Mouse (Mus musculus): ENCODE results near the gene Acoxl.
"Not testable (repeated sequence)": the region's sequence is repeated elsewhere in the genome, so short reads cannot be mapped to it uniquely, and the experiment has no call there.

Acoxl gene

DNA sequence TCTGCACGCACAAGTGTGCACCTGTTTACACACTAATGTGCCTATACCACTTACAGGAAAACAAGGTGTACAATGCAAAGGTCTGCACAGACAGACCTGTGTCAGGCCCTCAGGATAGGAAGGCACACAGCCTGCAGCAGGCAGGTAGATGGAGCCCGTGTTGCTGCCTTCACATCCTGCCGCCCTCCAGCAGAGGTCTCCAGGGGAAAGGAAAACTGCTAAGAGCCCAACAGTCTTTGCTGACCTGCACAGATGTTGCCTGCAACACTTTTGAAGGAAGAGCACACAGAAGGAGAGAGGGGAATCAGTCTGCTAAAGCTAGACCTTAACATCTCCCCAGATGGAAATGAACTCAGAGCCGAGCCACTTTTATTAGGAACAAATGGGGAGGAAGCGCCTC lies 240.2 kb downstream of the Acoxl start:
- peak; percentile 34 for DNase-seq (ENCODE audit: low read depth, low spot score)

DNA sequence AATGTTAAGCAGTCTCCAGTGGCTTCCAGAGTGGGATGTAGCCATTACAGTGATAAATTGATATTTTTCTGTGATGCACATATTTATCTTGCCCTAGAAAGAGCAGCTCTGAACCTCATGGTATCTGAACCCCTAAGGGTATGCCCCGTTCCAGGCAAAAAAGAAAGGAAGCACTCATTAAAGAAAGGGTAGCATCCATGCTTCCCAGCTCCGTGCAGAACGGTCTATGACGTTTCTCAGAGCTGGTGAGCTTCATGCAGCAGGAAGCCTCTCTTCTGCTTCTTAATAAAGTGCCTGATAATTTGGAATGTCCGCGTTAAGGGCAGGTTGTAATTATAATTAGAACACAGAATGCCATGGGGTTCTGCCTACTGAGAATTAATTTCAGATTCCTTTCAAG lies 240.6 kb downstream of the Acoxl start:
- DNase-seq (ENCODE audit: low read depth, low spot score), result no peak

DNA sequence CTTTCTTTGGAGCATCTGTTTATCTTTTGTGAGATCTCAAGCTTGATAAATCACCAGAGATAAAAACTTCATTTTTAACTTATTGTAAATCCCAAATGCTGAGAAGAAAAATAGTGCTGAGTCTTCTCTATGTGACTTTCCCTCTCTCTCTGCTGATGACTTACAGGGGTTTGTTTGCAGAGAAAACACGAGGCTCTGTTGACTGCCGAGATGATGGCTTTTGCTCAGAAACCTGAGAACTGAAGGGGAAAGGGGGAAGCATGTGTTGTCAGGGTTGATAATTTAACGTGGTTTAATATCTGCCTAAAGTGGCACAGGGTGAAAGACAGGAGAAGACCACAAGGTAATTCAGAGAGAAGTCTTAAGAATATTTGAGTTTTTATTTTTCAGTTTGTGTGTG lies 245.2 kb downstream of the Acoxl start:
- DNase-seq (ENCODE audit: low read depth, low spot score), result no peak

DNA sequence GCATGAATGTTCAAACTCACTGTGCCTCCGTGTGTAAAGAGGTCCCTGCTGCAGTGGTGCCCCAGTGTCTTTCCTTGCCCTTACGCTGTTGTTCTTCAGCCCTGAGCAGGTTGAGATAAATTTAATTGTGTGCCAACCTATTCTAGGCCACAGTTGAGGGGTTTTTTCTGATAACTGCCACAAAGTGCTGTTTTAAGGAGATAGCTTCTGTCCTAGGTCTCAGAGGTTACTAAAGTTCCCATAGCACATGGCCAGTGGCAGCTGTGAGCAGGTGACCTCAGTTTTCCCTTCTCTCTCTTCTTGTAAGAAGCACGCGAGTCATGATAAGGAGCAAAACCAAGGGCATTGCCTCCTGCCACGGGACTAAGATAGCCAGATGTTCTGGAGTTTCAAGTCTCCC lies 245.9 kb downstream of the Acoxl start:
- DNase-seq (ENCODE audit: low read depth, low spot score), result no peak

DNA sequence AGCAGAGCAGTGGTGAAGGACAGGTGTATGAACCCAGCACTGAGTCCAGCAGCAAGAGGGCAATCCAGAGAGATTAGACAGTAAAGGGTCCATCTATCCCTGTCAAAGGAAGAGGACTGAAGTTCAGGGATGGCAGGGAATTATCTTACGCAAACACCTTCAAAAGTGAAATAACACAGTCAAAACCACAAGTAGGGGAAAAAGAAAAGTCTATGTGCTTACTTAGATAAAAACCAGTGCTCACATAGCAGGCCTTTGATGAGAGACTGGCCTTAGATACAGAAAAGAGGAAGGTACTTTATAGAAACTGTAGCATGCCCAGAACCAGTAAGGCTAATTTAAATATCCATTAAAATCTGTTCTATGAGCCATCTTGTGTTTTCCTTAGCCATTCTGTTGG lies 246.8 kb downstream of the Acoxl start:
- no peak for DNase-seq (ENCODE audit: low read depth, low spot score)

DNA sequence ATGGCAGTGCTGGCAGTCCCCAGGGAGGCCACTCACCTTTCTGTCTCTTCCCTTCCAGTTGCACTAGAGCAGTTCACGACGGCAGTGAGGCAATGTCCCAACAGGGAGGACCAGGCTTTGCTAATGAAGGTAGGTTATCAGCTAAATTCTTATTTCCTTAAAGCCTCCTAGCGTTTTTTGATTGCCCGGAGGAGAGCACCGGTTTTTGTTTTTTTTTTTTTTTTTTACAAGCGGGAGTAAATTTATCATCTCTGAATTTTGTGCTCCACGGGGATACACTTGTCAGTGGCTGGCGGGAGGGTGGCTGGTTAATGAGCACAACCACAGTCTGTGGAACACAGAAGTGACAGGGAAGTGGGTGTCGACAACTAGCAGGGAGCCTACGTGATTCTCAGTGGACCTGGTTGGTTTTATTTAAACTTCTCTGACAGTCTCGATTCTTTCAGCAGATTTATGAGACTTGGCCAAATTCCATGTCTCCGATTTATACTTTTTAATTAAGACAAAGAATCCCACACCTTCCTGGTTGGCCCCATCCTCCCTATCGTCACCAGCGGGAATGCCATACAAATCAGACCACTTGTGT lies 247.7 kb downstream of the Acoxl start:
- DNase-seq (ENCODE audit: low read depth, low spot score), result no peak

DNA sequence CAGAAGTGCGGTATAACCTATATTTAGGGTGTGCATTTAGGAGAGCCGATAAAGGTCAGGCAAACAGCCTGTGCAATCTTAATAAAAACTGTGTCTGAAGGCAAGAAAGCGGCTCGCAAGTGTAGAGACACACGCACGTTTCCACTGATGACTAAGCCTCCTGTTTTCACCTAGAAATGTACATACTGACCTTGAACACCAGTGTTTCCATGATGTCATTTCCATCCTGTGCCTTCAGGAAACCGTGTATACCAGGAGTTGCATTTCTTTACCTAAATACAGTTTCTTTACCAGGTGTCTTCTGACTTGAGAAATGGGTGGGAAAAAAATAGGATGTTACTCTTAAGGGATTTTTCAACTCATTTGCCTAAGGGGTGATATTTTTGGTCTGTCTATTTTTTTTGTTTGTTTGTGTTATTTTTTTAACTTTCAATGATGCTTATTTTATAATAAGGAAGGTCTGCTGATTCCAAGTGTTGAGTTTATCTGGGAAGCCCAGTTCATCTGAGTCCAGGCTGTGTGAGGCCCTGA lies 248.4 kb downstream of the Acoxl start:
- DNase-seq (ENCODE audit: low read depth, low spot score), result no peak

DNA sequence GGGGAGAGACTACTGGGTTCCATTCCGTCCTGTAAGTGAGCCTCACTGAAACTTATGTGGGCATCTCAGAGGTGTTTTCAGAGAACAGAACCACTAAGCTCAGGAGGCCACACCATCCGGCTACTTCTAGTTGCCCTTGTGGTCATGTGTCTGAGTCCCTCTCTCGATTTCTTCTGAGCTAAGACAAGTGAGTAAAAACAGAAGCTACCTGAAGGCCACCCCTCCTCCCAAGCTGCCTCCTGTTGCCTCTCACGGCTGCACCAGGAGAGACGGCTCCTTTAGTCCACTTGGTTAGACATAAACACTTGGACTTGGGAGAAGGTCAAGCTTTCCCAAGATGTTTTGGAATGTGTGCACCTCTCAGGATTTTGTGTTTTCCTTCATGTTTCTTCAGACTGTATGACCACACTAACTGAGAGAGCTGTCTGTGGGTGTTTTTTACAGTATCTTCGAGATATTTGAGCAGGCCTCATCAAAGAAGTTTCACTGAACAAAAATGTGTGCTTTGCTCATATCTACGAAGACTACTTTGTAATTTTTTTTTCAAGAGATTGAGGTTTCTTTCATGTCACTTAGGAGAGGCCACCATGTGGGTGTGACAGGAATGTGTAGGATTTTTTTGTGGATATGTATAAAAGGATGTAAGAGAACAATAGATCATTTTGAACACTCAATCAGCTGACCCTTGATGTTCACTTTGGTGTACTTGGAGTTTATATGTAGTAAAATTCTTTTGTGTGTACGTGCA lies 249.3 kb downstream of the Acoxl start:
- no peak for DNase-seq (ENCODE audit: low read depth, low spot score)

DNA sequence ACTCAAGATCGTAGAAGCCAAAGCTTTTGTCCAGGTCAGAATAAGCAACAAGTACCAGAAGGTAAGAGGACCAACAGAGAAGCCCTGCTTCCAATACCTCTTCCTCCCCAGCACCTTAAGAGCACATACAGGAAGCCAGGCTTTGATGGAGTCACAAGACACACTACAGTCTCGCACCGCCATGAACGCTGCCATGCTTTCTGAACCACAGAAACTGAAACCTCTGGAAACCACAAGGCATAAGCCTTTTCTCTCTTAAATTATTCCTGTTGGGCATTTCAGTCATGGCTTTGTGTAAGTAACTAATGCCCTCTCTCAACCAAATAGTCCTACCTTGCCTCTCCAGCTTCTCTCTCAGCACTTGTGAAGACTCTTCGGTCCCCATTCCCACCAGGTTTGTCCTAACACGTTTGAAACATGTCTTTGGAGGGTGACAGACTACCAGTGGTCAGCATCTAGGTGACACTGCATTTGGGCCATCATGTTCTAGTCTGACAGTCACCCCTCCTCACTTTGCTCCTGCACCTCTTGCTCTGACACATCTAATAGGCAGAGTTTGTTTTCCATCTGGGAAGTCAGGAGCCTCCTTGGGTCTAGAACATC lies 251.7 kb downstream of the Acoxl start:
- DNase-seq (ENCODE audit: low read depth, low spot score), result no peak

DNA sequence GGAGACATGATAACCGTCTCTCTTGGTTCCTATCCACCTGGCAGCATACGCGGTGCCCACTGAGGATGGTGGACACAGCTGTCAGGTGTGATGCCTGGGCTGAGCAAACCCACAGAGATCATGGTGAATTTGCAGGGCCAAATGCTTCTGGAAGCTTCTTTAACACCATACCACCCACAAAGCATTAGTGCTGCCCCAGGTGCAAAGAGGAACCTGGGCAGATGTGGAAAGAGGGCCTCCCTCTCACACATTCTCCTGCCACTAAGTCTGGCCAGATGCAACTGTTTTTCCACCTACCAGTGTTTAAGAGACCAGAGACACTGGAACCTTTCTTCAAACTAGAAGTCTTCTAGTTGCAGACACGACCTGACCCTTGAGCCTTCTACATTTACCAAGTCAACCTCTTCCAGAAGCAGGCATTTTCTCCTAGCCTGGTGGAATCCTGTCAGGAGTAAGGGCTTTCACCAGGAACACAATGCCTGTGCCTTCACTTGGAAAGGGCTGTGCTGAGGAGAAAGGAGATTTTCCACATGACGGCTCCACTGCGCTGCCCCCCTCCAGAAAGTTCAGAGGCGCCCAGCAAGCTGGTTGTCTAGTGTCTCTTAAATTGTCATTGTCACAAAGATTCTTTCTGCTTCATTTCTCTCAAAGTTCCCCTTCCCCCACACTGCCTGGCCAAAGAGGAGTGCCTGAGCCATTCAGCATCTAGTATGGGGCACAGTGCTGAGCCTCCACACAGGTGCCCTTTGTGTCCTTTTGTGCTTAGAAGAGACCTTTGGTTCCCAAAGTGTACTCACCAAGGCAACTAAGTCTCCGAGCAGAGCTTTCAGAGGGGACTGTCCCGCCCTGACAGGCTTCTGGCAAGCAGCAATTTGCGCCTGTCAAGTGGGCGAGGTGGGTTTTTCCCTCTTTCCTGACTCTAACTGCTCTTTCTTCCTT lies 253.0 kb downstream of the Acoxl start:
- no peak for DNase-seq (ENCODE audit: low read depth, low spot score)

DNA sequence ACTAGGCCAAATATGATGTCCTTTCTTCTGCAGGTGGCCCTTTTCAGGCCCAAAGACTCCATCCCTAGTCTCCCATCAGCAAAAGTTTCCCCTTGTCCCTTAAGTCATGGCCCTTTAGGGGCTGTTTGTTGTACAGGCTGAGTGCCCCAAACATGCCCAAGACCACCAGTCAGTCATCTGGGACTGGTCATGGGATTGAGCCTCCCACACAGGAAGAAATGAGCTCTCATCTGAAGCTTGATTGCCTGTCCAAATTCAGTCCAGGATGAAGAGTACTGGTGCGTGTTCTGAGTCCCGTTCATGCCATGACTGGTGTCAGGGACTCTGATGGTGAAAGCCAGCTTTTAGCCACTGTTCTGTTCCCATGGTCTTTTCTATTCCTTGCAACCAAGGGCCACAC lies 253.8 kb downstream of the Acoxl start:
- no peak for DNase-seq (ENCODE audit: low read depth, low spot score)

DNA sequence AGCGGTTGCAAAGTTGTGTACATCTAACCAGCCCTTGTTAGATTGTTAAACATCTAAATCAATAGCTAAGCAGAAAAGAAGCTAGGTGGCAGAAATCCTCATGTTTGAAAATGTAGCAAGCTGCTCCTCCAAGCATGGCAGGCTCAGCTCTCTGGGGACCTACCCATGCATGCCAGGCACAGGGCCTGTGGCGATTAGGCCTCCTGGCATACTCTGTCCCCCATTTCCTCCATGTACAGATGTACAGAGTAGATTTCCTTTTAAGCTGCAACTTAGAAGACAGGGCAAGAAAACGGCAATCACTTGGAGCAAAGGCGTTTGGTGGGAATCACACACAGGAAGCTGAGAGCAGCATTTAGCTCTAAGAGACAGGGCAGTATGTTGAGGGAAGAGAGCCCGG lies 255.5 kb downstream of the Acoxl start:
- DNase-seq (ENCODE audit: low read depth, low spot score), result no peak

DNA sequence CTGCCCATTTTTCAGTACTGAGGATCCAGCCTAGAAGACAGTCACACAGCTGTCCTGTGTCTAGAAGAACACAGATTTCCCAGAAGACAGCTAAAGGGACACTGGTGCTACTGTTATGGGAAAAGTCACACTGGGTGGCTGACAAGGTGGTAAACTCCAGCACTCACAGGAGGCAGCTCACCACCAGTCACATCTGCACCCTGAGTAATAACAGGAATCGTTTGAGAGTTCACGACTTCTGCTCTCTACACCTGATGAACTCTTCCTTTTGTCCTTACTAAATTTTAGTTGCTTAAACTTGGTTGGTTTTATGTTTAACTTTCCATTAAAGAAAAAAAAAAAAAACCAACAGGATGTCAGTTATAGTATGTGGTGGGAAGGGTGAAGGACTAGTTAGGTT lies 255.9 kb downstream of the Acoxl start:
- no peak for DNase-seq (ENCODE audit: low read depth, low spot score)

DNA sequence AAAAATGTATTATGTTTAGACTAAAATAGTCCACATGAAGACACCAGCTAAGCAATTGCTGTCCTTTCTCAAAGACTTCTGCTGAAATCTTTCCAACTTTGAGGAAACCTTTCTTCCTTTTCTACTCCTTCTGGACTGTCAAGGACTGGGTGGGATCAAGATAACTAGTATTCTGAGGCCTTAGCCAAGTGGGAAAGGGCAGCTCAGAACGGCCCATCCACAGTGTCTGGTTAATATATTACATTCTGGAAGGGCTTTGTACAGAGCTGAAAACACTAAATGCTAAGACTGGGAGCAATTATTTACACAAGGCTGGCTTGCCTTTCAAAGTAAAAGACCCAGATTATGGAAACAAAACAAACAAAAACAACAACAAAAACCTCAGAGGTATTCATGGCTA lies 256.6 kb downstream of the Acoxl start:
- no peak for DNase-seq (ENCODE audit: low read depth, low spot score)

DNA sequence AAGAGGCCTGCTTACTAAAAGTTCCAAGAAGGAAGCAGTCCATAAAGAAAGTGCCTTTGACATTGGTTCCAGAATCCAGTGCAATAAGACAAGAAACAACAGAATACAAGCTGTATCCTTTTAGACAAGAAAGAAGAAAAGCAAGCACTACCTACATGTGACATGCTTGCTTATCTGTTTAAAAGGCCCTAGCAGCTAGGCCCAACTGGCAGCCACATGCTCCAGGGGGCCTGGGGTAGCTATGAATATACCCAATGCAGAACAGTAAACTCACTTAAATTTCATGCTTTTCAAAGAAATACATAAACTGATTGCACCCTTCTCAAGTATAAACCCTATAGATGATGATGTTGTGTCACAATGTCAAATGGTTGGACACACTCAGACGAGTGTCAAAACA lies 257.4 kb downstream of the Acoxl start:
- DNase-seq (ENCODE audit: low read depth, low spot score), result no peak

DNA sequence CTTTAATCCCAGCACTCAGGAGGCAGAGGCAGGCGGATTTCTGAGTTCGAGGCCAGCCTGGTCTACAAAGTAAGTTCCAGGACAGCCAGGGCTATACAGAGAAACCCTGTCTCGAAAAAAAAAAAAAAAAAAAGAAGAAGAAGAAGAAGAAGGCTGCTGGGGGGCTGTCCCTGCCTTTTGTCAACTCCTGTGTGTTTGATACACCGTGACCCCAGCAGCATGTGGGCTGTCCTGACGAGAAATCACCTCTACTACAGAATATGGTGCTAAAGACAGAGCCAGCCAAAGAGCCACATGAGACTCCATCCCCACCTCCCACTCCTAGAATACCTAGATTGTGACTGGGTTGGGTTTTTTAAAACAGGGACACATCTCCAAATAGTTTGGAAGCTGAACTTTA lies 259.4 kb downstream of the Acoxl start:
- DNase-seq (ENCODE audit: low read depth, low spot score), result not testable (repeated sequence)

DNA sequence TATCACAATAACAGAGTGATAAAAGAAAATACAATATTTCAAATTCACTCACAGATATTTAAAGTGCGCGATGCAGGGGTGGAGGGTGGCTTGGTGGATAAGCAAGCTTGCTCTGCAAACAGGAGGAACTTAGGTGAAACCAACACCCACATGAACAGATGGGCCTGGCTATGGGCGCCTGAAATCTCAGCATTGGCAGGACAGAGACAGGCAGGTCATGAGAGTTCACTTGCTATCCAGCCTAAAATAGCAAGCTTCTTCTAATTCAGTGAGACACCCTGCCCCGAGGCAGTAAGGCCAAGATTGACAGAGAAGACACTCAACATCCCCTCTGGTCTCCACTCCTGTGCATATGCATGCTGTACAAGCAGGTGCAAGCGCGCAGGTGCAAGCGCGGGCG lies 263.4 kb downstream of the Acoxl start:
- peak; percentile 8 for DNase-seq (ENCODE audit: low read depth, low spot score)

DNA sequence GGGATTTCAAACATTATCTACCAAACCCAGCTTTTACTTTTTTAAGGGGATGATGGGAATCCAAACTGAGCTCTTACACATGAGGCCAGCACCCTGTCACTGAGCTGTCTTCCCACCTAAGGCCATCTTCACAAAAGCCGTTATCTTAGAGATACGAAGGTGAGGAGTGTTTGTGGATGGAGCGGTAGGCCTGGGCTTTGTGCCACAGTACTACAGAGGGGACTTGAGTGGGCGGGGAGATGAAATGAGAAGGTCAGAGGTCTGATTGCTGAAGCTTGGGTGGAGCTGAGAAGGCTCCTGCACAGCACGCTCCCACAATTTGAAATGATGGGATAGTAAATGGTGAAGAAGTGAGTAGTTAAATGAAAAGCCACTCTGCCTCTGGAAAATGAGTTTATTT lies 266.1 kb downstream of the Acoxl start:
- no peak for DNase-seq (ENCODE audit: low read depth, low spot score)

DNA sequence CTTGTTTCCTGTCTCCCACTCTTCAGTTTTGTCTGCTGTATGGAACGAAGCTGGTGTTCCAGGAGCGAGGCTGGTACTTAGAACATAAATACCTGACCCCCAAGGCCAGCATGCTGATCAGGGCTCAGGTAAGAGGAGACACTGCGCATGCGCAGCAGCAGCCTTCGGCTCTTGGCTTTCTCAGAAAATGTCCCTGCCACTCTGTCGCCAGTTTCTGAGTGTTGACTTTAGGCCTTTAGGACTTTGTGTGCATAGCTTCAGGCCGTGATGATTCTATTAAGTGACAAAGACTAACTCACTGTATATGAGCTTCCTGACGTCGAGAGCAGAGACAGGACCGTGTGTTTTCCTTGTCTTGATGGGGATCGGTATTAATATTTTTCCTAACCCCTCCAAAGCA lies 267.0 kb downstream of the Acoxl start:
- no peak for DNase-seq (ENCODE audit: low read depth, low spot score)

DNA sequence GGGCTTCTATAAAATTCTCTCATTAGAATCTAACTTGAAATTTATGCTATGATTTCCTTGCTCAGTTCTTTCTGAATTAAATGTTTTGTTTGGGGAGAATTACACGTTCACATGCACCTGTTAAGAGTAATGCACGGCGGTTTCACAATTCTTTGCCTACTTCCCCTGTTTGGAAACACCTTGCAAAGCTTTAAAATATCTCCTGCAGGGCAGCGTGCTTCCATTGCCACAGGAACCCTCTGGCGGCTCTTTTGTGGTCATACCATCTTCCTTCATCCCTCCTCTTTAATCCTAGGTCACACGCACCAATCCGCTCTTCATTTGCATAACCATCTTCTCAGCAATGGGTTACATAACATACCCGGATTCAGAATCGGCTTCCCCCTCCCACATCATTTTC lies 272.9 kb downstream of the Acoxl start:
- DNase-seq (ENCODE audit: low read depth, low spot score), result no peak

DNA sequence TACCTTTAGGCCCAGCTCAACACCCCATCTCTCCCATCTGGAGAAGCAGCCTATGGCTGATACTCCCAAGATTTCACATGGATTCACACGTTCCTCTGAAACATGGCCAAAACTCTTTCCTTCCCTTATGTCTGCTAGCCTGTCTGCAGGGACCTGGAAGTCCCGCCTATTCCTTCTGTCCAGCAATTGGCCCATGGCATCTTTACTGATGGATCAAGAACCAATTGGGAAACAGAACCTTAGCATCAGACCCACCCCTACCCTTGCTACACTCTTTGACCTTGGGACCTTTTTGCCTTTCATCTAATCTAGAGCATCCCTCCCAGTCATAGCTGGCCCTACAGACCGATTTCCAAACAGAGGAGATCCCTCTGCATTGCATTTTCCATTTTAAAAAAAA lies 275.9 kb downstream of the Acoxl start:
- peak; percentile 17 for DNase-seq (ENCODE audit: low read depth, low spot score)

DNA sequence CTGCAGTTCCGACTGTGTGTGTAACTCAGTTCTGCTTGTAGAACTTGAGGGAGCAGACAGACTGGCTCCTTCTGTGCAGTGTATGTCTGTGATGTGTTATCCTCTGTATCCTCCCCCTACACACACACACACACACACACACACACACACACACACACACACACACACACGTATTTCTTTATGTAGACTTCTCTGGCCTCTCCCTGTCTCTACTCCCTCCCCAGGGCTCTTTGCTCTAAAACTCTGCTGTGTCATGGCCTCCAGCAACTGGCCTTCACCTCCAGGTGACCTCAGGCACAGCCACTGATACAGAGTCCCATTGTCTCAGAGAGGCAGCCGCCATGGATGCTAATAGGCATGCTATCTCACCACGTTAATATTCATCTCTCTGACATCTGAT lies 276.9 kb downstream of the Acoxl start:
- peak; percentile 46 for DNase-seq (ENCODE audit: low read depth, low spot score)

All from ES-CJ7 (cell line).